Mouse (Mus musculus) hindbrain, embryonic 14.5 days (tissue): ENCODE data around the gene Gsg1l. TPM values are rescaled to one million over a fixed set of nuclear protein-coding genes. Genes with fewer than 3 reads are reported as not detected.

Source experiments
- ATAC-seq: fragments of 200-750 bp; cut with Nextera tagmentation; 2 replicates; pipeline ENCODE4 v1.8.0; 2017; ENCODE audit warnings: moderate number of reproducible peaks, mild to moderate bottlenecking, moderate TSS enrichment, moderate library complexity; ENCODE audit not compliant: low FRiP score
- DNase-seq: peaks from one replicate; pipeline ENCODE4 v3.0.0-alpha.2; 2015; ENCODE audit warnings: low spot score
- H3K27ac ChIP-seq: fragments of 300-500 bp; sonication (generic); 2 replicates; pipeline ENCODE4 v1.5.1; 2014; ENCODE audit warnings: mild to moderate bottlenecking, moderate library complexity
- H3K27me3 ChIP-seq: fragments of 300-500 bp; sonication (generic); 2 replicates; pipeline ENCODE4 v1.6.1; 2014; ENCODE audit warnings: mild to moderate bottlenecking, low read length, mixed read lengths; ENCODE audit not compliant: control insufficient read depth, insufficient read depth
- H3K36me3 ChIP-seq: fragments of 300-500 bp; sonication (generic); replicated peaks from 2 replicates; pipeline ENCODE4 v1.6.1; 2014; ENCODE audit not compliant: control insufficient read depth, insufficient read depth
- H3K4me1 ChIP-seq: fragments of 300-500 bp; sonication (generic); replicated peaks from 2 replicates; pipeline ENCODE4 v1.6.1; 2014; ENCODE audit warnings: antibody characterized with exemption, low read length, mixed read lengths; ENCODE audit not compliant: control insufficient read depth, insufficient read depth
- H3K4me2 ChIP-seq: fragments of 300-500 bp; sonication (generic); replicated peaks from 2 replicates; pipeline ENCODE4 v1.6.1; 2014; ENCODE audit warnings: mild to moderate bottlenecking, moderate library complexity
- H3K4me3 ChIP-seq: fragments of 300-500 bp; sonication (generic); replicated peaks from 2 replicates; pipeline ENCODE4 v1.5.1; 2014; ENCODE audit warnings: mild to moderate bottlenecking, low read length
- H3K9ac ChIP-seq: fragments of 300-500 bp; sonication (generic); 2 replicates; pipeline ENCODE4 v1.6.1; 2014
- H3K9me3 ChIP-seq: fragments of 300-500 bp; sonication (generic); 2 replicates; pipeline ENCODE4 v1.6.1; 2016; ENCODE audit warnings: low read length; ENCODE audit not compliant: control insufficient read depth
- WGBS: fragments of 180-500 bp; shearing (Covaris S2); extraction: QIAGEN DNeasy Blood & Tissue Kit; methylation state at CpG from one replicate; pipeline ENCODE4 v1.1.7; 2014; 5-methylcytosine and 5-hydroxymethylcytosine counted together
- polyA plus RNA-seq: library from polyadenylated mRNA; unstranded; fragments of >200 nt; fragmentation: Nextera tagmentation; extraction: Ambion mirVana; gene quantifications from 2 replicates; pipeline ENCODE4 v1.2.1, GENCODE M21; 2014

The Gsg1l gene
- polyA plus RNA-seq, 1 experiment from 2014 or later = 11.2 TPM

DNA sequence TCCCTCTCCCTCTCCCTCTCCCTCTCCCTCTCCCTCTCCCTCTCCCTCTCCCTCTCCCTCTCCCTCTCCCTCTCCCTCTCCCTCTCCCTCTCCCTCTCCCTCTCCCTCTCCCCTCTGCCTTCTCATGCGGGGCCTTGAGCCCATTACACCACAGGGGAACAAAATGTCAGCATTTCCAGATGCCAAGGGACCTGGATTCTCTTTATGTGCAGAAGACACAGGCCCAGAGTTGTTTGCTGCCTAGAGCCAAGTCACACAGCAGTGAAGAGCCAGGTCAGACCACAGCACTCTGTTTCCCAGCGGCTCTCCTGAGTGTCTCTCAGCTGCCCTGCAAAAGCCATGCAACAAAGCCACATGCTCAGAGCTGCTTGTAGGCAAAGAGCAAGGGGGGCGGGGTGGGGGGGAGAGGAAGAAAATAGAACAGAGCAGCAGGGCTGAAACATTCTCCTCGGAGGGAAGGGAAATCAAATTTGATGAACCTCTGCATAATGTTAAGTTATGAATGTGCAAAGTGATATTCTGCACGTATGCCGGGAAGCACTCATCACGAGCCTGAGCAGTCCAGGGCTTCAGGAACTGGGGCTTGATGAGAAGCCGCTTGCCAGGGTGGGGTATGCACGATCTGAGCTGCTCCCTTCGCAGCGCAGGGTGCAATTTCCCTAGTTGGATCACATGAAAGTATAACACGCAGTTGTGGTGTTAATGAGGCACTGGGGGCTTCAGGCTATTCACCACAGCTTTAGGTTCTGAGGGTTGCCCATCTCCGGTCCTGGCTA lies 181.6 kb downstream of the Gsg1l start:
- Histone ChIP-seq H3K9me3 (no peaks in the 10 kb centered on the region), H3K9ac (no peak overlapping the region), H3K27ac (no peak overlapping the region), H3K36me3 (no peaks in the 10 kb centered on the region), H3K4me3 (no peak overlapping the region), H3K4me2 (no peak overlapping the region), H3K4me1 (no peaks in the 10 kb centered on the region), H3K27me3 (no peaks in the 10 kb centered on the region)
- ATAC-seq (no peak), DNase-seq (no peak)
- WGBS = 59% methylated on average over 13 of the region's 13 CpGs

DNA sequence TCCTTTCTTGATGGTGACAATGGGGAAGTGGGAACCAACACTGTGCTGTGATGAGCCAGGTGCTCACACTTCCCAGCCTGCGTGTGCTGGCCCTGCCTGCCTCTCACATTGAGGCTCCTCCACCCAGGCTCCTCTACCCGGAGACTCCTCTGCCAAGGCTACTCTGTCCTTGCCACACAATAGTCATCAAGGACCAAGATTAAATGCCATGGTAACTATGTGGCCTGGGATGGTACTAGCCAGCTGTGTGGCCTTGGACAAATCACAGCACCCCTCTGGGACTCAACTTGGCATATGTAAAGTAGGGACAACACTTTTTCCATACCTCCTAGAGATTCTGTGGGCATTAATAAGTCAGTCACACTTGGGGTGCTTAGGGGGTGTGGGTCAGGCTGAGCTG lies 182.3 kb downstream of the Gsg1l start:
- Histone ChIP-seq H3K9ac (no peak overlapping the region), H3K9me3 (no peaks in the 10 kb centered on the region), H3K27me3 (no peaks in the 10 kb centered on the region), H3K4me2 (no peak overlapping the region), H3K27ac (no peak overlapping the region), H3K4me1 (no peaks in the 10 kb centered on the region), H3K36me3 (no peaks in the 10 kb centered on the region), H3K4me3 (no peak overlapping the region)
- WGBS = 61% methylated on average over 2 of the region's 2 CpGs
- ATAC-seq (no peak), DNase-seq (no peak)

DNA sequence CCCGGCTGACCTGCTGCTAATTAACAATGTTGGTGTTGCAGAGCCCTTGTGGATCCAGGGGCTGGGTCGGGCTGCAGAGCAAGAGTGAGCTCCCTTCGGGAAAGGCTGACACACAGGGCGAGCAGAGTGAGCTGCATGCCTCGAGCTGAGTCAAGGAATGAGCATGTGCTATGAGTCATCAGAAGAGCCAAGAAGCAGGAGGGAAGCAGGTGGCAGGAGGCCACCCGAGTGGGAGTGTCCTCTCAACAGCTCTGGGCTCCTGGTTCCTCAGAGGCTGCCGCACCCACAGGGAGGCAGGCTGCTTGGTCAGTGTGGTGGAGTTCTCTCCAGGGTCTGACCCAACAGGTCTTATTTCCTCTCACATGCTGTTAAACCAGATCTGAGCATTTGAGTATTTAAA lies 183.2 kb downstream of the Gsg1l start:
- H3K4me3 ChIP-seq = no peak overlapping the region
- no peaks in the 10 kb centered on the region for H3K9me3 ChIP-seq
- no peaks in the 10 kb centered on the region for H3K36me3 ChIP-seq
- H3K4me1 ChIP-seq = no peaks in the 10 kb centered on the region
- ATAC-seq (no peak), DNase-seq (no peak)
- WGBS = 52% methylated on average over 7 of the region's 7 CpGs
- H3K9ac ChIP-seq = no peak overlapping the region
- H3K4me2 ChIP-seq = no peak overlapping the region
- no peak overlapping the region for H3K27ac ChIP-seq
- no peaks in the 10 kb centered on the region for H3K27me3 ChIP-seq

DNA sequence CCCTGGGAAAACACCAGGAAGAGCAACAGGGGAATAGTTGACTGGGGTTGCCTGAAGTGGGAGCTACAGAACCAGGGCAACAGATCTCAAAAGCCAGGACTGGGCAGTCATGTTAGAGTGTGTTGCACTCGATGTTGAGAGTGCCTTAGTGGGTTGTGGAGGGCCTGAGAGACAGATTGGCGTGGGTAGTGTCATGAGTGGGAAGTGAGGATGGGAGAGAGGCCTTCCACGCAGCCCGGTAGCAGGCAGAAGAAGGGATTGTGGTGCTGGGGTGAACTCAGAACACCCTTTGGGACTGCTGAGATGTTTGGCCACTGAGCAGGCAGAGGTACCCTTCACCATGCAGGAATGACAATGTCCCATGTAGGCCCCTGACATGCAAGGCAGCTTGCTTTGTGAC lies 185.2 kb downstream of the Gsg1l start:
- DNase-seq (no peak), ATAC-seq (no peak)
- no peaks in the 10 kb centered on the region for H3K36me3 ChIP-seq
- H3K27ac ChIP-seq = no peak overlapping the region
- no peaks in the 10 kb centered on the region for H3K4me1 ChIP-seq
- no peaks in the 10 kb centered on the region for H3K9me3 ChIP-seq
- no peaks in the 10 kb centered on the region for H3K27me3 ChIP-seq
- no peak overlapping the region for H3K4me3 ChIP-seq
- WGBS = 79% methylated on average over 4 of the region's 4 CpGs
- H3K9ac ChIP-seq = no peak overlapping the region
- no peak overlapping the region for H3K4me2 ChIP-seq

DNA sequence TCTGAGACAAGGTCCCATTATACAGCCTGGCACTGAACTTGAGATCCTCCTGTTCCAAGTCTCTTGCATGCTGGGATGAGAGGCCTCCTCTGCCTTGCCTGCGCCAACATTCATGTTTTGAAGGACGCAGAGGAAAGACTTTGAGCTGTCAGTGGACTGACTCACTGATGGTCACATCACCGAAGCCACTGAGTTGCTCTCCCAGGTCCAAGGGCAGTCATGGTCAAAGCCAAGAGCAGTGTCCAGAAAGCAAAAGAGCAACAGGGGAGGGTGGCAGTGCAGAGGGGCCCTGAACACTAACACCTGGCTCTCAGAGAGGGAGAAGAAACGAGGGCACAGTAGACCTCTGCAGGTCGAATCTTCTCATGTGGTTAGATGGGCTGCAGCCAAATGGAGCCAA lies 188.6 kb downstream of the Gsg1l start:
- Histone ChIP-seq H3K36me3 (no peaks in the 10 kb centered on the region), H3K27ac (no peak overlapping the region), H3K9me3 (no peaks in the 10 kb centered on the region), H3K9ac (no peak overlapping the region), H3K27me3 (no peaks in the 10 kb centered on the region), H3K4me3 (no peak overlapping the region), H3K4me2 (no peak overlapping the region), H3K4me1 (no peaks in the 10 kb centered on the region)
- 95% methylated on average over 5 of the region's 5 CpGs for WGBS
- ATAC-seq (no peak), DNase-seq (no peak)

DNA sequence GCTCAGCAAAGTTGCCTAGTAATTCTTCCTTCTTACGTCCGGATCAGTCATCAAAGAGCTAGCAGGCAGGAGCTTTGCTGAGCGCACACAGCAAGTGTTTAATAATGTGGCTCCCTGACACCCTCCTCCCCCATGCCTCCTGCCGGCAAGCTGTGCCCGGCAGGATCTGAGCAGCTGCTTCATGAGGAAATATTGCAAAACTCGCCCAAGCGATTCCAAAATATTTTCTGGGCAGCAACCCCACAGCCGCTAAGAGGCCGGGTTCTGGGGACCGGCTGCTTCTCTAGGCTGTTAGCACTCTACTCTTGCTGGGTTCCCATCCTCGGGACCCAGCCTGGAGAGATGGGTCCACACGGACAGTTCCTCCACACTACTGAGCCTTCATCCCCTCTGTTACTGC lies 193.8 kb downstream of the Gsg1l start:
- H3K9ac ChIP-seq = no peak overlapping the region
- 49% methylated on average over 12 of the region's 12 CpGs for WGBS
- no peak overlapping the region for H3K4me3 ChIP-seq
- no peaks in the 10 kb centered on the region for H3K36me3 ChIP-seq
- H3K9me3 ChIP-seq = no peaks in the 10 kb centered on the region
- H3K27ac ChIP-seq = no peak overlapping the region
- H3K27me3 ChIP-seq = no peaks in the 10 kb centered on the region
- peaks cover 16% of the 10 kb centered on the region; the same call in 1 of the 2 replicates for H3K4me1 ChIP-seq
- DNase-seq (no peak), ATAC-seq (no peak)
- H3K4me2 ChIP-seq = no peak overlapping the region

DNA sequence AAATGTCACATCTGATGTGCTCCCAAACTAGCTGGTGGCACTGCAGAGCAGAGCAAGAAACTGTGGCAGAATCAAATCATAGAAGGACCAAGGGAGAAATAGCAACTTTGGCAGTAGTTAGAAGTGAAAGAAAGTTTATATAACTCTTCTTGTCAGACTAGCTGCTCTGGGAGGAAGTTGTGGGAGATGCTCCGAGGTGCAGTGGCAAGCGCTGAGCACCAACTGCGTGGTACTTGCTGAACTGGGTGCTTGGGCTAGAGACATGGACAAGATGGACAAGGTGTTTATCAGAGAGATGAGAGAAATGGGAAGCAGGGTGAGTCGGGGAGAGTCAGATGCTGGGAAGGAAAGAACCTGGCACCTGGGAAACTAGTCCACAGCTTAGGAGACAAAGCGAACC lies 194.4 kb downstream of the Gsg1l start:
- Histone ChIP-seq H3K9ac (no peak overlapping the region), H3K4me3 (no peak overlapping the region), H3K36me3 (no peaks in the 10 kb centered on the region), H3K27me3 (no peaks in the 10 kb centered on the region), H3K27ac (no peak overlapping the region), H3K4me1 (peaks cover 16% of the 10 kb centered on the region; the same call in 1 of the 2 replicates), H3K9me3 (no peaks in the 10 kb centered on the region), H3K4me2 (no peak overlapping the region)
- no peak for ATAC-seq
- no peak for DNase-seq
- 94% methylated on average over 5 of the region's 5 CpGs for WGBS

DNA sequence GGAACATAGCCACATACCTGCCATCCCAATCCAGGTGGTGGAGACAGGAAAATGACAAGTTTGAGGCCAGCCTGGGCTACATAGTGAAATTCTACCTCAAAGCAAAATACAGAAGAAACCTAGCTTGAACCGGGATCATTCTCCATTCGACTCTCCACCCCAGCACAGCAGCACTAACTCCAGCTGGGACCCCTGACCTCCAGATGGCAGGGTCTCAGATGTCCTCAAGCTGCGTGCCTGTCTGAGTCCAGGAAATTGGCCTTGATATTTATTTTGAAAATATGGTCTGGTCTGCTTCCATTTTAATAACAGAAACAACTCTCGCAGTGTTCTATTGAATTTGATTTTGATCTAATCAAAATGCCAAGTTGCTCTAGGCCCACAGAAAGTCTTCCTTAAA lies 195.1 kb downstream of the Gsg1l start:
- 52% methylated on average over 4 of the region's 4 CpGs for WGBS
- ATAC-seq = no peak

DNA sequence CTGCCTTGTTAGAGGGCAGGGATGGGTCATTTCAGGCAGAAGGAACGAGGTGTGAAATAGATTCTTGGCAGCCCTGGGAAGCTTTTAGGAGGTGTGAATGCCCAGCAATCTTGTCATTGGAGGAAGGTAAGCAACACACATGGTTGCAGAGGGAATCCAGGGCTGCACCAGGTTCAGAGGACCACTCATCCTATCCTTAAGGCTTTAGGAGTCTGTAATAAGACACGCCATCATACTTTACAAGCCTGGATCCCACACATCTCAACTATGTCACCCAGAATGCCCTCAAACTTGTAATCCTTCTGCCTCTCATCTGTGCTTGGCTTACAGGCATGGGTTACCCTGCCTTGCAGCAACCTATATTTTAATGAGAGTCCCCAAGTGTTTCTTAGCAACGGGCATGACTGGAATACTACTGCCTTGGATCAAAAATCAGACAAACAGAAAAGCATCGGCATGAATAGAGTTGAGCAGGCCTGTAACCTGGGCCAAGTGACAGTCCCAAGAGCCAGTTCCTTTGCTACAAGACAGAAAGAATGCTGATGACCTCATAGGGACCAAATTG lies 196.0 kb downstream of the Gsg1l start:
- H3K9ac ChIP-seq = no peak overlapping the region
- H3K9me3 ChIP-seq = no peaks in the 10 kb centered on the region
- no peak overlapping the region for H3K4me2 ChIP-seq
- no peaks in the 10 kb centered on the region for H3K27me3 ChIP-seq
- 57% methylated on average over 4 of the region's 4 CpGs for WGBS
- H3K36me3 ChIP-seq = no peaks in the 10 kb centered on the region
- ATAC-seq (no peak), DNase-seq (no peak)
- H3K4me1 ChIP-seq = peaks cover 16% of the 10 kb centered on the region; the same call in 1 of the 2 replicates
- H3K4me3 ChIP-seq = no peak overlapping the region
- no peak overlapping the region for H3K27ac ChIP-seq

More for the DNA sequence above, 195.1 kb downstream of the Gsg1l start:
- no peak for DNase-seq
- H3K36me3 ChIP-seq = no peaks in the 10 kb centered on the region
- H3K27ac ChIP-seq = no peak overlapping the region
- H3K4me1 ChIP-seq = peaks cover 16% of the 10 kb centered on the region; the same call in 1 of the 2 replicates
- no peaks in the 10 kb centered on the region for H3K9me3 ChIP-seq
- H3K27me3 ChIP-seq = no peaks in the 10 kb centered on the region
- H3K4me2 ChIP-seq = no peak overlapping the region
- H3K4me3 ChIP-seq = no peak overlapping the region
- no peak overlapping the region for H3K9ac ChIP-seq
